Mouse (Mus musculus) liver, adult 2 months (tissue): ENCODE measurements around the gene Gjb5. TPM values are rescaled to one million over a fixed set of nuclear protein-coding genes. Genes with fewer than 3 reads are reported as not detected.

Experiments
- DNase-seq: peaks from one replicate; pipeline ENCODE4 v3.0.0-alpha.2; 2011; ENCODE audit warnings: low read depth, low spot score; ENCODE audit errors: extremely low read depth
- H3K27ac ChIP-seq: fragments of 200-500 bp; replicated peaks from 2 replicates; pipeline ENCODE4 v1.5.1; 2012; ENCODE audit warnings: low read depth, mild to moderate bottlenecking, control low read depth, inconsistent platforms, low read length; ENCODE audit not compliant: insufficient read depth
- H3K27me3 ChIP-seq: fragments of 200-500 bp; 2 replicates; pipeline ENCODE4 v1.6.1; 2012; ENCODE audit warnings: mild to moderate bottlenecking, moderate library complexity, low read length, inconsistent platforms; ENCODE audit not compliant: control insufficient read depth, insufficient read depth
- H3K36me3 ChIP-seq: fragments of 200-500 bp; 2 replicates; pipeline ENCODE4 v1.6.1; 2012; ENCODE audit warnings: low read length, inconsistent platforms; ENCODE audit not compliant: control insufficient read depth, insufficient read depth
- H3K4me1 ChIP-seq: fragments of 200-500 bp; 2 replicates; pipeline ENCODE4 v1.6.1; 2011; ENCODE audit warnings: low read length; ENCODE audit not compliant: control insufficient read depth, insufficient read depth
- H3K4me3 ChIP-seq: fragments of 200-500 bp; 2 replicates; pipeline ENCODE4 v1.5.1; 2011; ENCODE audit warnings: low read depth, mild to moderate bottlenecking, control low read depth, low read length, moderate library complexity; ENCODE audit not compliant: insufficient read depth
- H3K79me2 ChIP-seq: fragments of 200-500 bp; 2 replicates; pipeline ENCODE4 v1.6.1; 2012; ENCODE audit warnings: inconsistent platforms, mild to moderate bottlenecking, low read length, moderate library complexity; ENCODE audit not compliant: control insufficient read depth, insufficient read depth
- H3K9ac ChIP-seq: fragments of 200-500 bp; 2 replicates; pipeline ENCODE4 v1.6.1; 2012; ENCODE audit warnings: low read depth, mild to moderate bottlenecking, control low read depth, inconsistent platforms, low read length
- CTCF ChIP-seq: fragments of 200-500 bp; IDR thresholded peaks from 2 replicates; pipeline ENCODE4 v1.5.1; 2011; ENCODE audit warnings: low read depth, low read length, control low read depth
- POLR2A ChIP-seq: fragments of 200-500 bp; IDR thresholded peaks from 2 replicates; pipeline ENCODE4 v1.6.1; 2011; ENCODE audit warnings: low read length, control low read depth; ENCODE audit not compliant: insufficient read depth; ENCODE audit errors: extremely low read depth
- WGBS: fragments of 180-500 bp; shearing (Covaris S2); methylation state at CpG from one replicate; pipeline ENCODE4 v1.1.7; 2018; 5-methylcytosine and 5-hydroxymethylcytosine counted together
- polyA plus RNA-seq: library from polyadenylated mRNA; depleted of rRNA; stranded (reverse); fragments of >200 nt; gene quantifications from 2 replicates; pipeline ENCODE4 v1.2.3, GENCODE M21; 2012; rRNA removed
- total RNA-seq: library from RNA; depleted of rRNA; stranded (reverse); fragments of >200 nt; gene quantifications from 2 replicates; pipeline ENCODE4 v1.2.3, GENCODE M21; 2014; rRNA removed

The Gjb5 gene
- total RNA-seq (not detected in 2 replicates), polyA plus RNA-seq (0.05 TPM in 1 of 2 replicates, not detected in the other)

DNA sequence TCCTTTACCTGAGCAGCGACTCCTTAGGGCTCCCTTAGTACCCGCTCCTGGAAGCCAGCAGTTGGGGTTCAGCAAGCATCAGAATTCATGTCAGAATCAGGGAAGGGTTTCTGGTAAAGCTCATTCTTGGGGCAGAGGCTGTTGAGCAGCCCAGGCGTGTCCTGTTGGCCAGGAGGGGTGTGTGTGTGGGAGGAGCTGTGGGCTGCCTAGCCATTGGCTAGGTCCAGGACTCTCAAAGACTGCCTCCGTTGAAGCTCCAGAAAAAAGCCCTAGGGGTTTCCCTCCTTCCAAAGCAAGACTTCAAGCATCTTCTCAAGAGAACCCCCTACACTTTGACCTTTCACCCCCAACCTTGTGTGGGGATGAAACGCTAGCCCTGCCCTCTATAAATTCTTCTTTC, at the start of gene Gjb5:
Gene Gjb5 (minus strand): TSS at position 164 of the 400 bp plus-strand sequence.
- Histone ChIP-seq H3K27me3 (no peaks in the 10 kb centered on the region), H3K4me3 (no peak within 1 kb of the TSS), H3K4me1 (no peaks in the 10 kb centered on the region), H3K9ac (no peak within 1 kb of the TSS), H3K79me2 (no peaks in the 10 kb centered on the region), H3K27ac (no peak within 1 kb of the TSS), H3K36me3 (no peaks in the 10 kb centered on the region)
- WGBS: 30% methylated on average over 5 of the region's 5 CpGs
- no peak for DNase-seq
- no peak for TF ChIP-seq CTCF
- no peak for TF ChIP-seq POLR2A

- H3K4me1 ChIP-seq: no peaks in the 10 kb centered on the region
- H3K79me2 ChIP-seq: no peaks in the 10 kb centered on the region
- H3K27me3 ChIP-seq: no peaks in the 10 kb centered on the region
- H3K27ac ChIP-seq: no peak overlapping the region
- no peak overlapping the region for H3K9ac ChIP-seq
- DNase-seq: no peak
- no peak overlapping the region for H3K4me3 ChIP-seq
- TF ChIP-seq POLR2A (no peak), CTCF (no peak)
- H3K36me3 ChIP-seq: no peaks in the 10 kb centered on the region
- WGBS: 65% methylated on average over 3 of the region's 3 CpGs
Measured at GRCm38 (mm10) chr4:127402614-127403013, 44.6 kb upstream of the Gjb5 start.

- Histone ChIP-seq H3K4me1 (no peaks in the 10 kb centered on the region), H3K27ac (no peak overlapping the region), H3K79me2 (no peaks in the 10 kb centered on the region), H3K36me3 (no peaks in the 10 kb centered on the region), H3K27me3 (no peaks in the 10 kb centered on the region), H3K4me3 (no peak overlapping the region), H3K9ac (no peak overlapping the region)
- DNase-seq: no peak
- WGBS: 85% methylated on average over 4 of the region's 4 CpGs
- no peak for TF ChIP-seq POLR2A
- no peak for TF ChIP-seq CTCF
Measured at GRCm38 (mm10) chr4:127402166-127402565, 44.2 kb upstream of the Gjb5 start.

- H3K36me3 ChIP-seq: no peaks in the 10 kb centered on the region
- H3K27me3 ChIP-seq: no peaks in the 10 kb centered on the region
- H3K4me1 ChIP-seq: no peaks in the 10 kb centered on the region; the same call in 1 of the 2 replicates
- 56% methylated on average over 11 of the region's 11 CpGs for WGBS
- H3K79me2 ChIP-seq: no peaks in the 10 kb centered on the region
- no peak overlapping the region for H3K4me3 ChIP-seq
- no peak overlapping the region for H3K27ac ChIP-seq
- H3K9ac ChIP-seq: no peak overlapping the region
- TF ChIP-seq CTCF (no peak), POLR2A (no peak)
- DNase-seq: no peak
Measured at GRCm38 (mm10) chr4:127400165-127401145, 42.5 kb upstream of the Gjb5 start.

DNA sequence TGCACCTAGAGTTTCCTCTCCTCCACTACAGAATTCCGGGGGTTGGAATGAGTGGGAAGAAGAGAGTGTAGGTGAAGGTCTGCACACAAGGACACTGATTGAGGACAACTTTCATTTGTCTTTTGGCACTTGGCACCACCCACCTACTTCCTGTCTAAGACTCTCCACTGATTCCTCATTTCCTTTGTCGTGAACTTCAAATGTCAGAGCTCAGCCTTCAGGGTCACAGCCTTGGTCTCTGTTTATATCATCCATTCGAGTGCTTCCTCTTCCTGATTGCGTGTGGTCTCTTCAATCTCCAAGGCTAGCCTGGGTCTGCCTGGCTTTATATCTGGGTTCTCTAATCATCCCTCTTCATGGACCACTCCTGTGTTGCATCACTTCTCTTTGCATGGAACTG, 37.6 kb upstream of the Gjb5 start:
- Histone ChIP-seq H3K36me3 (no peaks in the 10 kb centered on the region), H3K27ac (no peak overlapping the region), H3K79me2 (no peaks in the 10 kb centered on the region), H3K4me3 (no peak overlapping the region), H3K4me1 (no peaks in the 10 kb centered on the region; the same call in 1 of the 2 replicates), H3K27me3 (no peaks in the 10 kb centered on the region), H3K9ac (no peak overlapping the region)
- TF ChIP-seq CTCF: no peak
- TF ChIP-seq POLR2A: no peak
- peak; percentile 3 for DNase-seq
- 61% methylated on average over 4 of the region's 4 CpGs for WGBS

- Histone ChIP-seq H3K27ac (no peak overlapping the region), H3K27me3 (no peaks in the 10 kb centered on the region), H3K4me3 (no peak overlapping the region), H3K4me1 (no peaks in the 10 kb centered on the region), H3K36me3 (no peaks in the 10 kb centered on the region), H3K9ac (no peak overlapping the region), H3K79me2 (no peaks in the 10 kb centered on the region)
- DNase-seq: no peak
- TF ChIP-seq POLR2A (no peak), CTCF (no peak)
- WGBS: 66% methylated on average over 13 of the region's 13 CpGs
Measured at GRCm38 (mm10) chr4:127389645-127390044, 31.7 kb upstream of the Gjb5 start.
